Comparison of ENCODE assay signal across 11 mouse cellular contexts in genomic region chr6:149439140-149439539, GRCm38 (mm10). TPM values are rescaled to one million over a fixed set of nuclear protein-coding genes. Genes with fewer than 3 reads are reported as not detected.
DNase-seq lines count a peak whose midpoint lies in the region; ATAC-seq and TF ChIP-seq lines count a peak whose summit lies in the region.
"Had no signal": no experiment of that assay in that cellular context is flagged by ENCODE, and none has a peak within 500 bp of the region (broad histone marks: within the 10 kb centered on the region; RNA-seq: fewer than 3 reads in every experiment).

No protein-coding gene starts in this region.

- no peak for ATAC-seq in hindbrain, embryonic 12.5 days (ENCODE audit: low FRiP score)

- no peaks in the 10 kb centered on the region for H3K4me1 ChIP-seq in ES-E14 (ENCODE audit: control insufficient read depth in 2 of 2, insufficient read depth in 2 of 2, low read length in 2 of 2, poor library complexity in 1 of 2)
- H3K4me1 ChIP-seq in cortical plate, adult 2 months (ENCODE audit: control insufficient read depth, insufficient read depth, low read length): no peaks in the 10 kb centered on the region
- H3K4me1 ChIP-seq in hindbrain, embryonic 12.5 days: 0 out of 2 replicates have a peak, but pooled peaks cover 2% of the 10 kb centered on the region

- H3K4me2 ChIP-seq in hindbrain, embryonic 12.5 days (replicated peaks): no peak overlapping the region

- H3K27ac ChIP-seq in layer of hippocampus, adult 2 months: no peak overlapping the region
- H3K27ac ChIP-seq in ES-E14 (ENCODE audit: insufficient read depth, low read depth, low read length, poor library complexity, severe bottlenecking): no peak overlapping the region
- H3K27ac ChIP-seq in cortical plate, adult 2 months (ENCODE audit: insufficient read depth, low read length): no peak overlapping the region
- no peak overlapping the region for H3K27ac ChIP-seq in hindbrain, embryonic 12.5 days

- no peak overlapping the region for H3K9ac ChIP-seq in ES-E14 (ENCODE audit: insufficient read depth, low read depth, low read length, poor library complexity, severe bottlenecking)
- no peak overlapping the region for H3K9ac ChIP-seq in hindbrain, embryonic 12.5 days

- no peaks in the 10 kb centered on the region for H3K9me3 ChIP-seq in ES-E14 (ENCODE audit: control insufficient read depth, insufficient read depth, low read depth, low read length)
- H3K9me3 ChIP-seq in hindbrain, embryonic 12.5 days (replicated peaks): peaks cover 11% of the 10 kb centered on the region

- no peaks in the 10 kb centered on the region for H3K36me3 ChIP-seq in ES-E14 (ENCODE audit: control insufficient read depth, insufficient read depth, low read length, poor library complexity, severe bottlenecking)
- peaks cover 11% of the 10 kb centered on the region; the same call in 1 of the 2 replicates for H3K36me3 ChIP-seq in hindbrain, embryonic 12.5 days

- H3K27me3 ChIP-seq in hindbrain, embryonic 12.5 days: no peaks in the 10 kb centered on the region

- 95% methylated on average over 1 of the region's 1 CpGs for WGBS in hindbrain, embryonic 12.5 days

- in situ Hi-C loops in ES-E14 (cut with MboI; ENCODE audit: low sequenced_read_pairs in 2 of 2, unreplicated experiment in 2 of 2): no loop called here

- TF ChIP-seq POLR2A in cortical plate, adult 2 months (IDR thresholded peaks at IDR 0.05; ENCODE audit: extremely low read depth, insufficient read depth, low read length): no peak

- peak; percentile 67 for TF ChIP-seq CTCF in layer of hippocampus, adult 2 months (conservative IDR thresholded peaks at IDR 0.05)
- peak; percentile 8; the same call in 1 of the 2 replicates for TF ChIP-seq CTCF in cortical plate, adult 2 months (IDR thresholded peaks at IDR 0.05; ENCODE audit: extremely low read depth, insufficient read depth, low read length)

- no peak overlapping the region for H3K4me3 ChIP-seq in layer of hippocampus, adult 2 months
- no peak overlapping the region for H3K4me3 ChIP-seq in ES-E14 (ENCODE audit: insufficient read depth in 1 of 2, low read depth in 1 of 2, low read length in 2 of 2, poor library complexity in 1 of 2, severe bottlenecking in 1 of 2)
- no peak overlapping the region for H3K4me3 ChIP-seq in cortical plate, adult 2 months (ENCODE audit: insufficient read depth, low read length)
- H3K4me3 ChIP-seq in hindbrain, embryonic 12.5 days: no peak overlapping the region

- DNase-seq in layer of hippocampus, adult 2 months (ENCODE audit: low spot score in 2 of 2): no peak
- DNase-seq in layer of hippocampus, adult 18-20 months (ENCODE audit: low spot score in 2 of 2): no peak
- peak; percentile 4 for DNase-seq in CD4-positive helper T cell, adult 2 months (ENCODE audit: low read depth, low spot score)
- DNase-seq in ES-E14 (ENCODE audit: low read depth, low spot score): no peak
- no peak for DNase-seq in urinary bladder, postnatal 14 days (ENCODE audit: low spot score)
- DNase-seq: cerebellum, postnatal 25 days; gastrocnemius, postnatal 14 days; lung, postnatal 36 days; retina, postnatal 1 day had no signal

TF ChIP-seq in ES-E14, 5 proteins besides CTCF, POLR2A, EP300 and RAD21:
- TF ChIP-seq HCFC1 (IDR thresholded peaks at IDR 0.05; ENCODE audit: borderline replicate concordance, insufficient read depth, low read length) (no peak), ZNF384 (IDR thresholded peaks at IDR 0.05; ENCODE audit: low read depth, low read length) (peak; percentile 79)

RNA-seq across cellular contexts. Expression of gene Bicd1, which starts 30.5 kb away (rescaled TPM):
- 10 to 100 TPM; 52.3 to 52.7 TPM for total RNA-seq in layer of hippocampus, adult 2 months (2021)
- total RNA-seq in layer of hippocampus, adult 18-20 months (2021): 10 to 100 TPM; 42.2 to 45.4 TPM
- total RNA-seq in ES-E14 (2012; rRNA removed): 8.5 and 12.8 TPM in 2 replicates
- polyA plus RNA-seq in cortical plate, adult 2 months (2012; rRNA removed): 21.1 and 21.9 TPM in 2 replicates
- 28.0 and 31.2 TPM in 2 replicates for polyA plus RNA-seq in hindbrain, embryonic 12.5 days (2016; fragmentation: Nextera tagmentation; extraction: Ambion mirVana)
